Mouse (Mus musculus): Measurements from ENCODE around the gene Ndrg2.
"Not testable (repeated sequence)": the region's sequence is repeated elsewhere in the genome, so short reads cannot be mapped to it uniquely, and the experiment has no call there.

Ndrg2 gene

GRCm38 (mm10) chr14:51884031-51884544 is 29.9 kb downstream of the Ndrg2 start:
- intact Hi-C loops (cut with DNase I) = no loop called here

- intact Hi-C loops (cut with DNase I) = no loop called here
Observed at GRCm38 (mm10) chr14:51883527-51884030, 30.4 kb downstream of the Ndrg2 start.

GRCm38 (mm10) chr14:51877517-51877916 is 36.4 kb downstream of the Ndrg2 start:
- intact Hi-C loops (cut with DNase I) = no loop called here

GRCm38 (mm10) chr14:51871741-51872140 is 42.2 kb downstream of the Ndrg2 start:
- intact Hi-C loops (cut with DNase I) = no loop called here

GRCm38 (mm10) chr14:51870756-51871155 is 43.2 kb downstream of the Ndrg2 start:
- intact Hi-C loops (cut with DNase I) = no loop called here

- intact Hi-C loops (cut with DNase I) = not testable (repeated sequence)
Observed at GRCm38 (mm10) chr14:51863603-51864002, 50.4 kb downstream of the Ndrg2 start.

- intact Hi-C loops (cut with DNase I) = not testable (repeated sequence)
Observed at GRCm38 (mm10) chr14:51855280-51855679, 58.7 kb downstream of the Ndrg2 start.

All from adrenal gland (tissue).